ENCODE assay signal across 16 mouse cellular contexts in genomic region chr5:109865628-109866027, GRCm38 (mm10). TPM values are rescaled to one million over a fixed set of nuclear protein-coding genes. Genes with fewer than 3 reads are reported as not detected.
DNase-seq lines count a peak whose midpoint lies in the region; ATAC-seq and TF ChIP-seq lines count a peak whose summit lies in the region.
"Had no signal": no experiment of that assay in that cellular context is flagged by ENCODE, and none has a peak within 500 bp of the region (broad histone marks: within the 10 kb centered on the region; RNA-seq: fewer than 3 reads in every experiment).

No protein-coding gene starts in this region.

- peak overlapping the region; percentile 77; the same call in 1 of the 2 replicates for H3K4me2 ChIP-seq in heart, embryonic 15.5 days
- peak overlapping the region; percentile 74; the same call in 1 of the 2 replicates for H3K4me2 ChIP-seq in liver, embryonic 13.5 days
- H3K4me2 ChIP-seq in liver, embryonic 11.5 days, result no peak overlapping the region
- 0 out of 2 replicates have a peak overlapping the region, but pooled peaks have one; percentile 11 for H3K4me2 ChIP-seq in CH12.LX (ENCODE audit: insufficient read depth, low read depth, poor library complexity, severe bottlenecking)

- H3K9ac ChIP-seq in heart, embryonic 15.5 days, result no peak overlapping the region
- H3K9ac ChIP-seq in liver, embryonic 13.5 days, result no peak overlapping the region
- H3K9ac ChIP-seq in liver, embryonic 11.5 days (ENCODE audit: low read depth, low read length), result no peak overlapping the region
- peak overlapping the region; percentile 21 for H3K9ac ChIP-seq in CH12.LX (ENCODE audit: insufficient read depth, low read depth)

- no peak overlapping the region for H3K27ac ChIP-seq in heart, embryonic 15.5 days
- H3K27ac ChIP-seq in liver, embryonic 13.5 days, result no peak overlapping the region
- no peak overlapping the region for H3K27ac ChIP-seq in liver, embryonic 11.5 days (ENCODE audit: low read depth, low read length)
- no peak overlapping the region for H3K27ac ChIP-seq in CH12.LX (ENCODE audit: insufficient read depth, low read depth)
- H3K27ac ChIP-seq: embryonic facial prominence, embryonic 12.5 days; limb, embryonic 10.5 days had no signal

- TF ChIP-seq RAD21 in CH12.LX (IDR thresholded peaks at IDR 0.05; ENCODE audit: low read depth, low read length), result no peak

- no peaks in the 10 kb centered on the region for H3K36me3 ChIP-seq in heart, embryonic 15.5 days
- no peaks in the 10 kb centered on the region for H3K36me3 ChIP-seq in liver, embryonic 13.5 days
- H3K36me3 ChIP-seq in liver, embryonic 11.5 days (ENCODE audit: control insufficient read depth, insufficient read depth, low read length), result no peaks in the 10 kb centered on the region
- no peaks in the 10 kb centered on the region for H3K36me3 ChIP-seq in CH12.LX (replicated peaks in 1 of 2; ENCODE audit: control insufficient read depth in 1 of 2, insufficient read depth in 1 of 2, low read length in 1 of 2)
- H3K36me3 ChIP-seq: embryonic facial prominence, embryonic 12.5 days; limb, embryonic 10.5 days had no signal

- DNase-seq in heart, adult 11 months, result no peak
- DNase-seq in liver, embryonic 13.5 days, result no peak
- no peak for DNase-seq in liver, embryonic 11.5 days (ENCODE audit: low spot score)
- DNase-seq in CH12.LX (ENCODE audit: extremely low read depth) (no peak), ES-CJ7 (ENCODE audit: low read depth, low spot score) (peak; percentile 42), MN1 (ENCODE audit: low spot score) (no peak)
- DNase-seq in ovary, adult 18-20 months (ENCODE audit: low spot score), result no peak
- DNase-seq: adrenal gland, postnatal 25 days; gastrocnemius, postnatal 36 days; lung, adult 18-20 months; lung, postnatal 4 days; right cerebral cortex, postnatal 4 days; thymus, postnatal 4 days had no signal

- H3K27me3 ChIP-seq in heart, embryonic 15.5 days, result no peaks in the 10 kb centered on the region
- H3K27me3 ChIP-seq in liver, embryonic 13.5 days, result no peaks in the 10 kb centered on the region
- H3K27me3 ChIP-seq in liver, embryonic 11.5 days (replicated peaks; ENCODE audit: control insufficient read depth, insufficient read depth, low read length), result no peaks in the 10 kb centered on the region
- no peaks in the 10 kb centered on the region for H3K27me3 ChIP-seq in CH12.LX (replicated peaks)
- H3K27me3 ChIP-seq: embryonic facial prominence, embryonic 12.5 days had no signal

- dilution Hi-C loops in CH12.LX (cut with MboI; ENCODE audit: extremely low pct_ligation_motif_present, extremely low pct_unique_long_range_greater_than_20kb, low sequenced_read_pairs), result no loop called here

- peaks cover 7% of the 10 kb centered on the region for H3K79me2 ChIP-seq in CH12.LX (replicated peaks; ENCODE audit: control insufficient read depth, extremely low read depth, insufficient read depth, poor library complexity, severe bottlenecking)

- in situ Hi-C loops in CH12.LX (cut with MboI; ENCODE audit: low pct_ligation_motif_present, low pct_unique_long_range_greater_than_20kb, low sequenced_read_pairs), result no loop called here

- WGBS in heart, embryonic 15.5 days, result 72% methylated on average over 1 of the region's 1 CpGs
- WGBS in liver, embryonic 13.5 days (ENCODE audit: insufficient replicate concordance), result 76% methylated on average over 1 of the region's 1 CpGs
- WGBS in liver, embryonic 11.5 days, result 79% methylated on average over 1 of the region's 1 CpGs

- peaks cover 2% of the 10 kb centered on the region; the same call in 1 of the 2 replicates for H3K4me1 ChIP-seq in heart, embryonic 15.5 days (replicated peaks)
- H3K4me1 ChIP-seq in liver, embryonic 13.5 days (replicated peaks), result peaks cover 11% of the 10 kb centered on the region
- H3K4me1 ChIP-seq in liver, embryonic 11.5 days (replicated peaks; ENCODE audit: control insufficient read depth, insufficient read depth, low read length), result peaks cover 4% of the 10 kb centered on the region; the same call in 1 of the 2 replicates
- H3K4me1 ChIP-seq in CH12.LX (ENCODE audit: control insufficient read depth in 1 of 2, insufficient read depth in 2 of 2), result peaks cover 0 to 7% of the 10 kb centered on the region in 2 experiments; a peak in 2 of 4 replicates

- TF ChIP-seq EP300 in CH12.LX (IDR thresholded peaks at IDR 0.05; ENCODE audit: low read length), result no peak

- TF ChIP-seq CTCF in CH12.LX (conservative IDR thresholded peaks at IDR 0.05 in 1 of 2, IDR thresholded peaks at IDR 0.05 in 1 of 2; ENCODE audit: low read depth in 2 of 2, low read length in 2 of 2), result no peak

- ATAC-seq in heart, embryonic 15.5 days (replicated peaks; ENCODE audit: insufficient number of reproducible peaks, insufficient read depth, low FRiP score, low read depth), result no peak
- ATAC-seq in liver, embryonic 13.5 days (ENCODE audit: low read depth), result no peak
- ATAC-seq in liver, embryonic 11.5 days (replicated peaks; ENCODE audit: low FRiP score), result no peak

- H3K4me3 ChIP-seq in heart, embryonic 15.5 days, result peak overlapping the region; percentile 85
- H3K4me3 ChIP-seq in liver, embryonic 13.5 days (replicated peaks), result peak overlapping the region; percentile 75; the same call in 1 of the 2 replicates
- no peak overlapping the region for H3K4me3 ChIP-seq in liver, embryonic 11.5 days (ENCODE audit: low read depth, low read length)
- peak overlapping the region in 1 of 3 experiments; percentile 92 for H3K4me3 ChIP-seq in CH12.LX (replicated peaks in 1 of 3; ENCODE audit: low read depth in 2 of 3, low read length in 2 of 3, poor library complexity in 1 of 3)

- no peaks in the 10 kb centered on the region for H3K9me3 ChIP-seq in heart, embryonic 15.5 days (replicated peaks)
- no peaks in the 10 kb centered on the region for H3K9me3 ChIP-seq in liver, embryonic 13.5 days (replicated peaks)
- H3K9me3 ChIP-seq in liver, embryonic 11.5 days (ENCODE audit: control insufficient read depth, low read length), result no peaks in the 10 kb centered on the region
- no peaks in the 10 kb centered on the region for H3K9me3 ChIP-seq in CH12.LX (replicated peaks; ENCODE audit: low read length)
- H3K9me3 ChIP-seq: embryonic facial prominence, embryonic 12.5 days; limb, embryonic 10.5 days had no signal

- TF ChIP-seq POLR2A in CH12.LX (IDR thresholded peaks at IDR 0.05; ENCODE audit: low read depth, low read length), result no peak

TF ChIP-seq in CH12.LX, 34 proteins besides CTCF, POLR2A, EP300 and RAD21:
- no peak for TF ChIP-seq MYC (IDR thresholded peaks at IDR 0.05; ENCODE audit: low read depth, low read length)
- no peak for TF ChIP-seq MAFK (IDR thresholded peaks at IDR 0.05; ENCODE audit: insufficient replicate concordance, low read length)
- no peak for TF ChIP-seq TCF12 (IDR thresholded peaks at IDR 0.05; ENCODE audit: low read depth, low read length)
- TF ChIP-seq PAX5 (IDR thresholded peaks at IDR 0.05; ENCODE audit: low read length), result no peak
- TF ChIP-seq CHD2 (IDR thresholded peaks at IDR 0.05; ENCODE audit: low read length), result no peak

RNA-seq across cellular contexts. Expression of gene Gm15446, which starts 57.6 kb away (rescaled TPM):
- polyA plus RNA-seq in heart, embryonic 15.5 days (2015; fragmentation: Nextera tagmentation; extraction: Ambion mirVana), result 0.19 and 0.47 TPM in 2 replicates
- polyA plus RNA-seq in liver, embryonic 13.5 days (2015; fragmentation: Nextera tagmentation; extraction: Ambion mirVana), result 0.16 and 0.47 TPM in 2 replicates
- polyA plus RNA-seq in liver, embryonic 11.5 days (2014; fragmentation: Nextera tagmentation; extraction: Ambion mirVana), result 0.30 and 0.92 TPM in 2 replicates
- total RNA-seq in CH12.LX (2012; rRNA removed), result 6.0 and 10.2 TPM in 2 replicates
- 11.9 and 15.2 TPM in 2 replicates for total RNA-seq in CH12.LX (2014; rRNA removed)
- 6.2 and 19.0 TPM in 2 replicates for polyA plus RNA-seq in CH12.LX (2012; ENCODE audit: insufficient read length, low read depth)
